Mouse (Mus musculus): Measurements from ENCODE around the gene Nck1.
A peak's percentile ranks its signal among the peaks of the same experiment; 100 is the strongest.

The Nck1 gene

DNA sequence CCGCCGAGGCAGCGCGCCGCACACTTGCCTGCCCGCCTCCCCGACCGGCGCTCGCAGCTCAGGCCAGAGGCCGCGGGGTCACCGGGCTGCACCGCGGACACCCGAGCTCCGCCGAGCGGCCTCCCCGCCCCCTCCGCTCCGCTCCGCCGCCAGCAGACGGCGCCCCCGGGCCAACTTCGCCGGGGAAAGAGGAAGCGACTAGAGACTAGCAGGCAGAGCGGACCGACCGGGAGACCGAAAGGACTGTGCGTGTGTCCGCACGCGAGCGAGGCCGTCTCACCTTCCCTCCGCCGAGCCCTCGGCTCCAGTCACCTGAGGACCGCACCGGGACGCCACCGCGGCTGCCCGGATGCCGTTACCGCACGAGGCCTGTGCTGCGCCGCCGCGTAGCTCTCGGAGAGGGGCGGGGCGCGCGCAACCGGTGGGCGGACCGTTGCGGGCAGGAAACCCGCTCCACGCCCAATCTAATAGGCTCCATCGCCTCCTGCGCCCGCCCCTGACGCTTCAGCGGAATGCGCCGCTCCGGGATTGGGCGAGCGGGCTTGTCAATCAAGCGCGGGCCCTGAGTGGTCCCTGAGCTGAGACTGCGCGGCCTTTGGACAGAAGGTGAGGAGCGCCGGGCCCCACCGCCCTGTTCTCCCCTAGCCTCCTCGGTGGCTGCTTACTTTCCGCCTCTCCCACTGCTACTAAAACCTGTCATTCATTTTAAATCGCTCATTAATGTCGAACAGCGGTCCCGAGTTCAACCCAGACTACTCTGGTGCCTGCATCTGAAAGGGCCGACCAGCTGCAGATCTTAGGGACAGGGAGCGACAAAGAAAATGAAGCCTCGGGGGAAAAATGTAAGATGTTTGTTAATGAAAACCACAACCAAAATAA lies at the start of gene Nck1:
Gene Nck1, minus strand, starts transcription at position 420 of the 879 bp plus-strand sequence.
- peak; percentile 98 for DNase-seq (ENCODE audit: low read depth)

DNA sequence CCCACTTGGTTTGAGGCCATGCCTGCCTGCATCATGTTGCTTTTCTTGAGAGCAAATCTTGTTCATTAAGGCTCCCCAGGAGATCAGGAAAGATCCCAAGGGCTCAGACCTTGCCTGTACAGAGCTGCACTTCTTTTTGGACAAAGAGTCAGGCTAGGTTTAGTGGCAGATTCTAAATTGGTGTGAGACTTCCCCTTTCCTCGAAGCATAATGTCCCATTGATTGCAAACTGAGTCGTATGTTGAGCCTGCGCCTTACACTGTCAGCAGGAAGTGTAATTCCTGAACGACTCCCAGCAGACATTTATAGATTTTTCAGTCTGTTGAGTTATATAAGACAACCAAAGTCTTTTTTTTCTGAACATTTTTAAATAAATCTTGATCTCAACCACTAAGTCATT lies 44.5 kb upstream of the Nck1 start:
- DNase-seq (ENCODE audit: low read depth): no peak

DNA sequence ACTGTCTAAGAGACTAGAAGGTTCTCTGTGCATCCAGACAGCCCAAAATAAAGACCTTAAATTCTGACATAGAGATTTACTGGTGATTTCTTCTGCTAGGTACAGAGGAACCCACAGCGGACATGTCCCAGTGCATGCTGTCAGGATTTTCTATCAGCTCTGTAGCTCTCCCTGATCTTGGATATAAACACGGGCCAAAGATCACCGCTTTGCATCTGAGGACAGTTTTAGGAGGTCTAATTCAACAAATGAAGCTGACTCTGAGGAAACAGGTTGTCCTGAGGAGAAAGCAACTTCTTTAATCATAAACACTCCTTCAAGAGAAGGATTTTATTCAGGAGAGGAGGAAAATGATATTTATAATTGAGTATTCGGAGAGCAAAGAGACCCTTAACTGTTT lies 38.1 kb upstream of the Nck1 start:
- DNase-seq (ENCODE audit: low read depth): no peak

DNA sequence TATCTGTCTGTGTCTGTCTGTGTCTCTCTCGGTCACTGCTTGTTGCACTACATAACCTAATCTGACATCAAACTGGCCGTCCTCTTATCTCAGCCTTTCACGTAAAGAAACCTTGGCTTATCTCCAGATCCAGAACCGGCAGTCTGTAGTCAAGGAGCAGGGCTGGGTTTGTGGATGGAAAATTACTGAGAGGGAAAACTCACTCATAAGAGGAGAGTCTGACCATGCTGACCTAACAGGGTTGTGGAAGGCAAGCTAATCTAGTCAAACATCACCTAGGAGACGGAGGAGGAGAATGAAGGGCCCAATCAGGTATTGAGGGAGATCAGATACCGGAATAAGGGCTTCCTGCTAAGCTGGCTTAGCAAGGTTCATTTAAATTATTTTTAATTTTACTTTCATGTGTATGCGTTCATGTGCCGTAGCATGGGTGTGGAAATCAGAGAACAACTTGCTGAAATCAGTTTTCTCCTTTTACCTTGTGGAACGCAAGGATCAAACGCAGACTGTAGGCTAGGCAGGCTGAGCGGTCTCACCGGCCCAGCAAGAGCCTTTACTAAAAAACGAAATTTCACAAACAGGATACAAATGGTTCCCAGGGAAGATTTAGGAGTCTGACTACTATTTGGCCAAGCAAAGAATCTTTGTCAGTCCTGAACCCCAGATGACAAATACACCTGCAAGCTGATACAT lies 37.1 kb upstream of the Nck1 start:
- DNase-seq (ENCODE audit: low read depth): no peak

DNA sequence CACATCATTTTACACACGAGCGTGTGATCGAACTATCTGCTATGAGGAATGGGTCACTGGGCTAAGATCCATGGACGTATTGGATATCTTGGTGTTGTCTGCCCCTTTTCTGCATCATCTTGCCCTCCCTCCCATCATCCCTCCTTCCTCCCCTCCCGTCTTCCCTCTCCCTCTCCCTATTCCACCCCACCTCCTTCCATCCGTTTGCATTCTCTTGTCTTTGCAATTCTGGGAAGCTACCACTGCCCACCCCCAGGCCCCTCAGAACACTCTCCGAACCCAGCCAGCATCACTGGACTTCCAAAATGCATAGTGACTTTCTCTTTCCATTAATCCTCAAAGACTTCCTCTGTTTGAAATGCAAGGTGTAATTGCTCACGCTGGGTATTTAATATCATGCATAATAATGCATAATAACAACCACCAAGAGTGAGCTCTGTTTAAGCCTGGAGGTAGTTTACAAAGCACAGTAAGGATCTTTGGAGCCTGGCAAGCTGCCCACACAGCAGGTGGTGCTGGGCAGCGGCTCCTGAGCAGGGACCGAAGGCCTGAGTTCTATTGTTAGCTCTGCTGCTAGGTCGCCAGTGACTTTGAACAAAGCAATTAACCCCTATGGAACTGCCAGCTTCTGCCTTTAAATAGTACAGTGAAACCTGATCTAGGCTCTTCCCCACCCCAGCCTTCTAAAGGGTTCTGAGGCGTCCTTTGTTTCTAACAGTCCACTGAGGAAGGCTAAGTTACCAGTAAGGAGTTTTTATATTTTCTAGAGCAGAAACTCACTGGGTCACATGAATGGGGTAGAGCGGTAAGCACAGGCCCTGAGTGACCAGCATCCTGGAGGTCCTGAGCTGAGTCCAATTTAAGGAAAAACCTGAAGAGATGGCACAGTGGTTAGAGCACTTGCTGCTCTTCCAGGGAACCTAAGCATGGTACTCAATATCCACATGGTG lies 35.9 kb upstream of the Nck1 start:
- DNase-seq (ENCODE audit: low read depth): no peak

DNA sequence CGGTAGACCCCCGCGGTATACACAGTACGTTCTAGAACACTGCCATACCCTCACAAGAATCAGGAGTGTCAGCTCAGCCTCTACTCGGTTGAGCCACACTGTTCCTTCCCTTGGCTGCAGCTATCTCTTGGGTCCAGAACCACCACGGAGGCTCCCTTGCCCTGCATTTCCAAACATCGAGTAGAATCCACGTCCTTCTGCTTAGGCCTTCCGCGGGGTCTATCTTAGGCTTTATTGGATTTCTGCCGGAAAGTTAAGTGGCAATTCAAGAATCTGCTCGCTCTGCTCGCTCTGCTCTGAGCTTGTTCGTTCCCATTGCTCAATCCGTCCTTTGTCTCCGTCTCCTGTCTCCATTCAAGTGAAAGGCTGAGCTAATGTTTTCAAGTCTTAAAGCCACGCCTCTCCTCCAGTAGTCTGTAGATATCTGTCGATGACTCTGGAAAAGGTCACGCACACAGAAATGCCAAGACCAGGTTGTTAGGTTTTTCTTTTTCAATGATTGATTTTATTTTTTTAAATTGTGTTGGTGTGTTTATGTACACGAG lies 34.3 kb upstream of the Nck1 start:
- no peak for DNase-seq (ENCODE audit: low read depth)

DNA sequence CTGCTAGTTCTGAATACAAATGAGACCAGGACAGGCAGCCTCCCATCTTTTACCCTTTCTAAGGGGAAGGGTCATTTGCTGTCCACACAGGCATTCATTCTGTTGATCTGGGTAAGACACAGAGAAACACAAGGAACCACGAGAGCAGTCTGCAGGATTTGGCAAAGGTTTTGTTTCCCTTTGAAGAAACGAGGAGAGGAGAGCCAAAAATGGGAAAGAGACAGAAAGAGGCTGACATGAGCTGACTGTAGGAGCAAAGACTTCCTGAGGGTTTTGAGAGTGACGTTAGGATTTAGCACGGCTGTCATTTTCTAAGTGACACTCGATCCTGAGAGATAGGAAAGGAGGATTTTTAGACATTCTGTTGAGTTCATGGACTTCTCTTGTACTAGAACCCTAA lies 28.0 kb upstream of the Nck1 start:
- no peak for DNase-seq (ENCODE audit: low read depth)

DNA sequence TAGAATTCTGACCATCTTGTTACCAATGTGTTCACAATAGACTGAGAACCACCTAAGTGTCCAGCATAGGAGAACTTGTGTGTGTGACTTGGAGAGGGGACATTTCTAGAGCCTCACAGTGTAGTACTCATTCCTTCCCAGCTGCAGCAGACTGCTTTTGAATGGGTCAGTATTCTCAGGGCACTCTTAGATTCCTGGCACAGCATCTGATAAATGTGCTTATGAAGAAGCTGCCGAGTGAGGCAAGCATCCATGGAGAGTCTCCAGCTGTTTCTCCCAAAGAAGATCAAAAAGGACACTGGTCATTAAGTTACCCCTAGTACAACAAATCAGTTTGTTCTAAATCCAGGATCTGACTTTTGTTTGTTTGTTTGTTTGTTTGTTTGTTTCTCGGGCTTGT lies 27.4 kb upstream of the Nck1 start:
- DNase-seq (ENCODE audit: low read depth): no peak

DNA sequence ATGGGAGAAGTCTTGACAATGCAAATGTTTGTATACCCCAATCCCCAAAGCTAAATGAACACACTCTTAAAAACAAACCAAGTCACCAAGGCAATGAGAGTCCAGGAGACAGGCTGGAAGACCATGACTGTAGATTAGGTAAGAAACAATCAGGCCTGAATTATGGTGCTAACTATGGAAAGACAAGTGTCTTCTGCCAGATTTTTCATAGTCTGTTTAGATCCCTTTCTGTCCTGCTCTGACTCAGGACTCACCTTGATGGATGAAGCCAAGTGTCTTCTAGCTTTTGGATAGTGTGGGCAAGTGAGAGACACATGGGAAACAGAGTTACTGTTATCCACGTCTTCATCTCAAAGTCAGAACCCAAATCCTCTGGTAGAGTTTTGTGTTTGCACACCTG lies 25.6 kb upstream of the Nck1 start:
- no peak for DNase-seq (ENCODE audit: low read depth)

DNA sequence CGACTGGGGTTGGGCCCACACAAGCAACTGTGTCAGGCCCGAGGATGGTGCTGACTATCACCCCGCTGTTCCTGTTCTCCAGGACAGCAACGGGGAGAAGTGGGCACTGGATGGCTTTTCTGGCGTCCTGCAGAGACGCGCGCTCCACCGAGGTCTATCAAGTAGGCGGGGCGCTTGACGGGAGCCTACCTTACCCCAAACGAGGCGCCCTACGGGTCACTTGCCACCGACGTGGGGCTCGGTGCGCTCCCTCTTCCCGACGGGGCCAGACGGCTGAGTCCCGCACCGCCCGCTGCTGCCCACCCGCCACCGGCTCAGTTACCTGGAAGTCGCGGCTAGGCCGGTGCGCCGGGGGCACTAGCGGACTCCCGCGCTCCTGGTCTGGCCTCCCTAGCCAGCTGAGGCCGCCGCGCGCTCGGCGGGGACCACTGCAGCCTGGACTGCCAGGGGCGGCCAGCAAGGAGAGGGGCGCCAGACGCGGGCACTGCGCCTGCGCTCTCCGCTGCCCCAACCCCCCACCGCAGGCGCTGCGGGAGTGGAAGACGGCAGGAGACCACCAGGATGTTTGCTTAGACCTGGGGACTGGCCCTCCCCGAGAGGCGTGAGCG lies 24.8 kb upstream of the Nck1 start, which contains the start of gene Slc35g2:
Gene Slc35g2, minus strand, starts transcription at position 465 of the 608 bp plus-strand sequence.
- DNase-seq (ENCODE audit: low read depth): peak; percentile 8

DNA sequence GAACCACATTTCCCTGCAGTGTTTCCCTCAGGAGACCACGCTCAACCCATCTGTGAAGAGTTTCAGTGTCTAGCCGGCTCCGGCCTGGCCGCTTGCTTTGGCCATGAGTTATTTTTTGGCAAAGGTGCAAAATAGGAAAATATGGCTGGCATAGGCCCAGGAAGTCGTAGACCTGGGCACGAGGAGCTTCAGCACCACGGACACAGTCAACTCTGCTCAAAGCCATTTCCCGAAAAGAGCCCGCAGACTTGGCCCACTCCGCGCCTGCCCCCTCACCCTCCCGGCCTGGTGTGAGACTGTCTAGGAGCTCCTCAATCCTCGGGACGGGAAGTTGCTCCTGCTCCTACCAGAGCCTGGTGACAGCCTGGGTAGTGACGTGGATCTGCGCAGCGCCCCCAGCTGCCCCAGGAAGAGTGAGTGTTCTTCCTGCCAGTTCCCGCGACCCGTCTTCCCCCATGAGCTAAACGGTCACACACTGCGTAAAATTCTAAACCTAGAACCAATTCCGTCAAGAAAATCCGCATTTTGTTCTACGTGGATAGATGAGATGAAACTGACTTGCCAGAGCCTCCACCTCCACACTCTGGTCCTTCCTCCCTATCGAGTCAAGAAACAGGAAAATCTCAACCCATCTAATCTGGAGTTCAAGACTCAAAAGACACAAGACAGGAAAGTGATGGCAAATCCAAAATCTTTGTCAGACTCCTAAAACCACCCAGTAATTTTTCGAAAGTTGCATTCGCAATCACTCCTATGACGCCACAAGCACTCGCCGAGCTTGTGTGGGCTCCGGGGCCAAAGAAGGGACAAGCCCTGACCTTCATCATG lies 24.1 kb upstream of the Nck1 start:
- peak; percentile 6 for DNase-seq (ENCODE audit: low read depth)

DNA sequence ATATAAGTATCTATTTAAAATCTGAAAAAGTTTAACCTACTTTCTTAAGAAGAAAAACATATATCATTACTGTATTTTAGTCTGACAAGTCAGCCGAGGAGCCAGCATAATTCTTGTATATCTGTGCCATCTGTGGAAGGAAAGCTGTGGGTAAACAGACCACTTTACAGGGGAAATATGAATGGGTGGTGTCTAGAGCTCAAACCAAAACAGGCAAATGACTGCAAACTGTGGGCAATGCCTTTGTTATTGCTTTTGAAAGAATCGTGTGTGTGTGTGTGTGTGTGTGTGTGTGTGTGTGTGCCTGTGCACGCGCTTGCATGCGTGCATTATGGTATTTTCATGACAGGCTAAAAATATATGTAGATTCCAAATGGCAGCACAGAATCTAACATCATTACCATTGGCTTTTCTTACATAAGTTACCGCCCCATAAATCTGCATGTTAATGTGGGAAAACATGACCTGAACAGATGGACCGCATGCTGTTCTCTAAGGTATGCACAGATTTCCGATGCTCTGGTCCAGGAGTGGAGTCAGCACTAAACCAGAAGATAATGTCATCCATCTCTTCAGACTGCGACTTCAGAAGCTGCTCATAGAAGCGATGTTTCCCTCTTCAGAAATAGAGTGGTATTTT lies 14.4 kb upstream of the Nck1 start:
- no peak for DNase-seq (ENCODE audit: low read depth)

DNA sequence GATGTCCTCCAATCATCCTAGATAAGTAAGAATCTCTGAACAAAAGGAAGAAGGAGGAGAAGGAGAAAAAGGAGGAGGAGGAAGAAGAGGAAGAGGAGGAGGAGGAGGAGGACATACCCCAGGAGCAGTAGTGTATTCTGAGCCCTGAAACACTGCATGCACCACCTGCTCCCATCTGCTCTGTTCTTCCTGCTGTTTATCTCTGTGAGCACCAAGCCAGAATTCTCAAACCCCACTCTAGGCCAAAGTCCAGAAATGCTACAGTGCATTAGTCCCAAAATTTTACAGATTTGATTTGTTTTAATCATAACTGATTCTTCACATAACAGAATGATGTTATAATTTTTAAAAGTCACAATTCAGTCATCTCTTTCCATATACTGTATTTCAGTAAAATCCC lies 13.1 kb upstream of the Nck1 start:
- no peak for DNase-seq (ENCODE audit: low read depth)

DNA sequence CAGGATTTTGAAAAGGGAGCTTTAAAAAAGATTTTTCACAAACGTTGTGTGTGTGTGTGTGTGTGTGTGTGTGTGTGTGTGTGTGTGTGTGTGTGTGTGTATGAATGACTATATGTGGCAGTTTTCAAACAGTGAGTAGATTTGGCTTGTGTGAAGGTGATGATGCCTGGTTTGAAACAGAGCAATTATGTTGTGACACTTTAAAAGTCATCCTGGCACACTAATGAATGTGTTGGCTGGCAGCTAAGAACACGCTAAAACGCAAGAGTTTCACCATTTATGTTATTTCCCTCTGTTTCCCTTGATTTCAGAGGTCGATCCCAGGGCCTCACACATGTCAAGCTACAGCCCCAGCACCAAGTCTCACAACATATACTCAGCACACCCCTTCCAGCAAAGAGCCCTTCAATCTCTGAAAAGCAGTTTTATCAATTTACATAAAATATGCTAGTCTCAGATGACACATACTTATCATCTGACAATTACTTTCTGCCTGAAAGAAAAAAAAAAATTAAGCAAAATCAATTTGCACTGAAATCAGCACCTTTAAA lies 12.2 kb upstream of the Nck1 start:
- DNase-seq (ENCODE audit: low read depth): no peak

DNA sequence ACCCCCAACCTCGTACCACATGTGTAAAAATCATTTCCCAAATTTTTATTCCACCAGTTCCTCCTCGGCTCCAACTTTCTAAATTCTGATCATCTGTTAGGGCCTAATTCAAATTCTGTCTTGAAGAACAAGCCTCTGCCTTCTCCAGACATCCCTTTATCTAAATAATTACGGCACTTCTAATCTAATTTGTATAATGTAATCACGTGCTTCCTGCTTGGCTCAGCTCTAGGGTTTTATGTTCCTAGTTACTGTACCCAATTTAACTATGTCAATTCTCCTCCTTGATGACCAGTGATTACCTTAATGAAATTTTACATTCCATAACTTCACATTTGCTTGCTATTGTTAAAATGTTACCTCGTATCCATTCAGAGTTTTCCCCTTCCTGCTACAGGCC lies 9.8 kb upstream of the Nck1 start:
- DNase-seq (ENCODE audit: low read depth): no peak

DNA sequence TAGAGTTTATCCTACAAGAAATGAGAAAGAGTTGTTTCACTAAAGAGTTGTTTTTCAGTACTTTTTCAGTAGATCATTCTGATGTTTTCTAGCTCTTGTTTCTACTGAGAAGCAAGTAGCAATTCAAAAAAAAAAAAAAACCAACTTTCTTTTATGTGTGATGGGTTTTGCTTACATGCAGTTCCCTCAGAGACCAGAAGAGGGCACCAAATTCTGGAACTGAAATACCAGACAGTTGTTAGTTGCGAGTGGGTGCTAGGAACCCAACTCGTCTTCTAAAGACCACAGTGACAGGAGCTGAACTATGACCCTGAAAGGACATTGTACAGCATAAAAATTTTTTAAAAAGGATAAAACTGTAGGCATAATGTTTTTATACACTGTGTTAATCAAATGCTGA lies 2.4 kb upstream of the Nck1 start:
- DNase-seq (ENCODE audit: low read depth): peak; percentile 78

DNA sequence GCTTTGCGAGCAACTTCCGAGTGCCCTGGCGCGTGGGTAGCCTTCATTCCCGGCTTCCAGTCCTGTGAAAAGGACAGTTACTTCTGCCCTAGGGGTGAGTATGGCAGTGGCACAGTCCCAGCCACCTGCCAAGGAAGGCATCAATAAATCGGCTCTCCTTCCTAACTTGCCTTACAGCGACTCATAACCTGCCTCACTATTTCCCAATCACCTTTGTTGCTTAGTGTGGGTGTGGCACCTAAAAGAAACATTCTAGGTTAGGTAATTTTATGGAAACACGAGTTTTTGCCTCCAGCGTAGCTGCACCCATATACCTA lies 618 bp upstream of the Nck1 start:
- no peak for DNase-seq (ENCODE audit: low read depth)

DNA sequence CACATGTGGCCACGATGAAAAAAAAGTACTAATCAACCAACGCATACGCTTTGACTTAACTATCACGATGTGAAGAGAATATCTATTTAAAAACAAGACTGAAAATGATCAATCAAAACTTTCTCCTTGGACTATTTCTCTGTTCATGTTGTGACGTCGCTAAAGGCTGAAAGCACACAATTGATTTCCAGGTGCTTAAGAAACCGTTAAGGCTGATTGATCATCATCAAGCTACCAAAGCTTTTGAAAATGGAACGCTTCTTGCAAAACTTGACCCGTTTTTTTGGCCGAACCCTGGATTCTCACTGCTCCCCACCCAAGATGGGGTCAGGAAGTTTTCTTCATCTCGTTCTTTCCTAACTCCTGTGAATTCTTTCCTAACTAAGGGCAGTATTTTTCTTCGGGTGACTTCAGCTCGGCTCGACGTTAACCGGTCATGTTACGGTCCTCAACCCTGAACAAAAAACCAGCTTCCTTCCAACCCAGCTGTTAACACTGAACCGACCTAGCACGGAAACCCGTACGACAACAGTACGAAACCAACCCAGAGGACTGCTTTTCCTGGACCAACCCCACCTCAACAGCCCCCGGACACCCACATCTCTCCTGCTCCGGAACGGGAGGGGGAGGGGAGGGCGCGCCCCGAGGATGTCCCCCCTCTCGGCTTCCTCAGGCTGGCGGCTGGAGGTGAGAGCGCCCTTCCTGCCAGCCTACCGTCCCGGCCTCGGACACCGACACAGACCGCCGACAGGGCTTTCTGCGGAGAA lies 803 bp downstream of the Nck1 start:
- DNase-seq (ENCODE audit: low read depth): no peak

DNA sequence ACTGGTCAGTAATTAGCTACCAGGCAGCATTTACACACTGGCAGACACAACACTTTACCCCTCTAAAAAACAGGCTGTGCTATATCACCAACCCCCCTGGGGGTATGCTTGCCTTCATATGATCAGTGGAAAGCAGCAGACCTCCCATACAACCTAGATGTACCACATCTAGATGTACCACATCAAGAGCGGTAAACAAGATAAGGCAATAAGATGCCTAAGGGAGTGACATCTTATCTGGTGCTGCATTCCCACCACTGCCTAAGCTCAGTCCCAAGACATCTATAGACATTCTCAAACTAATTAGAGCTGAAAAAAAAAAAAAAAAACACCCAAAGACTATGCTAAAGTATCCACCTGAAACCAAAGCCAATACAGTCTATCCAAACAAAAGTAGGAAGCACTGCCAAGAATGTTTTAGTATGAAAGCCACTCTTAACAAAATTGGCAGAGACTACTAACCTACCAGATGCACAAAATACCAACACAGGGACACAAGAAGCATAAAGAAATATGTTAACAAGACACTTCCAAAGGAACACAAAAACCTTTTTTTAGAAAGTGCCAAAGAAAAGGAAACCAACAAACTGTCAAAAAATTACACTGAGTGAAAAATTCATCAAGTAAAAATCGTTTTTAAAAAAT lies 10.2 kb downstream of the Nck1 start:
- DNase-seq (ENCODE audit: low read depth): no peak
